Mouse (Mus musculus): ENCODE measurements around the gene Cacna1c. TPM values are rescaled to one million over a fixed set of nuclear protein-coding genes. Genes with fewer than 3 reads are reported as not detected.

Gene Cacna1c
- polyA plus RNA-seq, 1 experiment from 2014 or later, result 2.1 TPM

GRCm38 (mm10) chr6:118776459-118776858 lies 419.8 kb downstream of the Cacna1c start:
- in situ Hi-C loops (cut with MboI; ENCODE audit: low pct_unique_long_range_greater_than_20kb), result no loop called here
- ATAC-seq, result no peak
- no peak for DNase-seq (ENCODE audit: low read depth, low spot score)
- H3K27me3 ChIP-seq, result no peaks in the 10 kb centered on the region
- POLR2A ChIA-PET, result interaction anchor here (1.0 kb wide), 1 partner anchor 14 kb away, joined by 4 read pairs; no protein-coding TSS in a partner anchor
- CTCF ChIA-PET, result no interaction called here
- no peak for TF ChIP-seq CTCF (IDR thresholded peaks at IDR 0.05)

- ChIA-PET CTCF (no interaction called here), POLR2A (no interaction called here)
- H3K27me3 ChIP-seq, result no peaks in the 10 kb centered on the region
- in situ Hi-C loops (cut with MboI; ENCODE audit: low pct_unique_long_range_greater_than_20kb), result no loop called here
- no peak for DNase-seq (ENCODE audit: low read depth, low spot score)
- no peak for ATAC-seq
- TF ChIP-seq CTCF (IDR thresholded peaks at IDR 0.05), result no peak
These were observed 423.6 kb downstream of the Cacna1c start for GRCm38 (mm10) chr6:118772581-118772980.

GRCm38 (mm10) chr6:118771121-118771520 lies 425.1 kb downstream of the Cacna1c start:
- no peak for ATAC-seq
- in situ Hi-C loops (cut with MboI; ENCODE audit: low pct_unique_long_range_greater_than_20kb), result no loop called here

GRCm38 (mm10) chr6:118770396-118770795 lies 425.8 kb downstream of the Cacna1c start:
- no peaks in the 10 kb centered on the region for H3K27me3 ChIP-seq
- ChIA-PET CTCF (interaction anchor here (0.9 kb wide), 1 partner anchor 10 kb away, joined by 4 read pairs; no protein-coding TSS in a partner anchor), POLR2A (no interaction called here)
- DNase-seq (ENCODE audit: low read depth, low spot score) (no peak), ATAC-seq (no peak)
- no peak for TF ChIP-seq CTCF (IDR thresholded peaks at IDR 0.05)
- in situ Hi-C loops (cut with MboI; ENCODE audit: low pct_unique_long_range_greater_than_20kb), result no loop called here

More at GRCm38 (mm10) chr6:118771121-118771520, 425.1 kb downstream of the Cacna1c start:
- no peak for DNase-seq (ENCODE audit: low read depth, low spot score)
- no peak for TF ChIP-seq CTCF (IDR thresholded peaks at IDR 0.05)
- POLR2A ChIA-PET, result no interaction called here
- CTCF ChIA-PET, result no interaction called here
- H3K27me3 ChIP-seq, result no peaks in the 10 kb centered on the region

- no peaks in the 10 kb centered on the region for H3K27me3 ChIP-seq
- ATAC-seq (no peak), DNase-seq (ENCODE audit: low read depth, low spot score) (no peak)
- TF ChIP-seq CTCF (IDR thresholded peaks at IDR 0.05), result no peak
- CTCF ChIA-PET, result interaction anchor here (1.5 kb wide), 1 partner anchor 11 kb away, joined by 3 read pairs; no protein-coding TSS in a partner anchor
- in situ Hi-C loops (cut with MboI; ENCODE audit: low pct_unique_long_range_greater_than_20kb), result no loop called here
- POLR2A ChIA-PET, result no interaction called here
These were observed 426.4 kb downstream of the Cacna1c start for GRCm38 (mm10) chr6:118769792-118770191.

GRCm38 (mm10) chr6:118767698-118768097 lies 428.5 kb downstream of the Cacna1c start:
- ChIA-PET POLR2A (no interaction called here), CTCF (no interaction called here)
- in situ Hi-C loops (cut with MboI; ENCODE audit: low pct_unique_long_range_greater_than_20kb), result no loop called here
- no peaks in the 10 kb centered on the region for H3K27me3 ChIP-seq
- TF ChIP-seq CTCF (IDR thresholded peaks at IDR 0.05), result no peak
- ATAC-seq, result no peak
- no peak for DNase-seq (ENCODE audit: low read depth, low spot score)

GRCm38 (mm10) chr6:118765261-118765660 lies 431.0 kb downstream of the Cacna1c start:
- CTCF ChIA-PET, result interaction anchor here (0.7 to 1.6 kb wide), 7 partner anchors 8 to 27 kb away, joined by 3 to 7 read pairs (median 3); no protein-coding TSS in a partner anchor
- ATAC-seq, result peak; percentile 60
- in situ Hi-C loops (cut with MboI; ENCODE audit: low pct_unique_long_range_greater_than_20kb), result no loop called here
- TF ChIP-seq CTCF (IDR thresholded peaks at IDR 0.05), result no peak
- POLR2A ChIA-PET, result interaction anchor here (0.6 to 1.2 kb wide), 2 partner anchors 26 to 44 kb away, joined by 3 read pairs; no protein-coding TSS in a partner anchor
- DNase-seq (ENCODE audit: low read depth, low spot score), result peak; percentile 28
- no peaks in the 10 kb centered on the region for H3K27me3 ChIP-seq

GRCm38 (mm10) chr6:118759015-118759414 lies 437.2 kb downstream of the Cacna1c start:
- no peak for ATAC-seq
- ChIA-PET POLR2A (no interaction called here), CTCF (interaction anchor here (1.6 kb wide), 1 partner anchor 10 kb away, joined by 3 read pairs; no protein-coding TSS in a partner anchor)

GRCm38 (mm10) chr6:118758290-118758907 lies 437.8 kb downstream of the Cacna1c start:
- DNase-seq (ENCODE audit: low read depth, low spot score) (no peak), ATAC-seq (no peak)
- no peaks in the 10 kb centered on the region for H3K27me3 ChIP-seq
- CTCF ChIA-PET, result interaction anchor here (1.6 kb wide), 1 partner anchor 11 kb away, joined by 3 read pairs; no protein-coding TSS in a partner anchor
- no peak for TF ChIP-seq CTCF (IDR thresholded peaks at IDR 0.05)
- POLR2A ChIA-PET, result no interaction called here
- in situ Hi-C loops (cut with MboI; ENCODE audit: low pct_unique_long_range_greater_than_20kb), result no loop called here

More at GRCm38 (mm10) chr6:118759015-118759414, 437.2 kb downstream of the Cacna1c start:
- DNase-seq (ENCODE audit: low read depth, low spot score), result no peak
- no peaks in the 10 kb centered on the region for H3K27me3 ChIP-seq
- no peak for TF ChIP-seq CTCF (IDR thresholded peaks at IDR 0.05)
- in situ Hi-C loops (cut with MboI; ENCODE audit: low pct_unique_long_range_greater_than_20kb), result no loop called here

GRCm38 (mm10) chr6:118757533-118758289 lies 438.5 kb downstream of the Cacna1c start:
- in situ Hi-C loops (cut with MboI; ENCODE audit: low pct_unique_long_range_greater_than_20kb), result no loop called here
- no peak for DNase-seq (ENCODE audit: low read depth, low spot score)
- ChIA-PET POLR2A (no interaction called here), CTCF (interaction anchor here (1.6 to 2.3 kb wide), 2 partner anchors 8 to 11 kb away, joined by 3 to 5 read pairs; no protein-coding TSS in a partner anchor)
- no peak for ATAC-seq
- TF ChIP-seq CTCF (IDR thresholded peaks at IDR 0.05), result no peak
- H3K27me3 ChIP-seq, result no peaks in the 10 kb centered on the region

GRCm38 (mm10) chr6:118756511-118756910 lies 439.7 kb downstream of the Cacna1c start:
- no peaks in the 10 kb centered on the region for H3K27me3 ChIP-seq
- TF ChIP-seq CTCF (IDR thresholded peaks at IDR 0.05), result no peak
- in situ Hi-C loops (cut with MboI; ENCODE audit: low pct_unique_long_range_greater_than_20kb), result no loop called here
- ATAC-seq, result no peak
- POLR2A ChIA-PET, result no interaction called here
- CTCF ChIA-PET, result interaction anchor here (2.3 kb wide), 1 partner anchor 9 kb away, joined by 5 read pairs; no protein-coding TSS in a partner anchor
- DNase-seq (ENCODE audit: low read depth, low spot score), result no peak

All from Patski (cell line).